Mouse (Mus musculus) megakaryocyte, embryonic 14.5 days (primary cell): ENCODE results near the gene Ppil1. TPM values are rescaled to one million over a fixed set of nuclear protein-coding genes. Genes with fewer than 3 reads are reported as not detected.

ENCODE experiments used
- H3K27me3 ChIP-seq: replicated peaks from 2 replicates; pipeline ENCODE3; 2012; ENCODE audit warnings: inconsistent platforms
- H3K36me3 ChIP-seq: replicated peaks from 2 replicates; pipeline ENCODE3; 2012; ENCODE audit warnings: low read length, inconsistent platforms, mixed read lengths
- H3K4me1 ChIP-seq: 2 replicates; pipeline ENCODE4 v1.6.1; 2012; ENCODE audit warnings: inconsistent platforms
- H3K4me3 ChIP-seq: replicated peaks from 2 replicates; pipeline ENCODE3; 2012; ENCODE audit warnings: moderate library complexity, mild to moderate bottlenecking, inconsistent platforms
- H3K9me3 ChIP-seq: 2 replicates; pipeline ENCODE4 v1.6.1; 2012; ENCODE audit warnings: inconsistent platforms
- FLI1 ChIP-seq: IDR thresholded peaks from 2 replicates; pipeline ENCODE4 v1.6.1; 2012; ENCODE audit warnings: low read length, inconsistent platforms, mixed read lengths
- GATA1 ChIP-seq: IDR thresholded peaks from 3 replicates; pipeline ENCODE4 v1.6.1; 2012; ENCODE audit warnings: mixed read lengths, low read length, inconsistent platforms, borderline replicate concordance
- polyA plus RNA-seq: library from polyadenylated mRNA; stranded (reverse); fragments of >175 nt; gene quantifications from 2 replicates; pipeline ENCODE4 v1.2.3, GENCODE M21; 2012; ENCODE audit warnings: low replicate concordance; ENCODE audit not compliant: insufficient read depth

Ppil1 gene
- polyA plus RNA-seq, 1 experiment = 33.2 TPM

DNA sequence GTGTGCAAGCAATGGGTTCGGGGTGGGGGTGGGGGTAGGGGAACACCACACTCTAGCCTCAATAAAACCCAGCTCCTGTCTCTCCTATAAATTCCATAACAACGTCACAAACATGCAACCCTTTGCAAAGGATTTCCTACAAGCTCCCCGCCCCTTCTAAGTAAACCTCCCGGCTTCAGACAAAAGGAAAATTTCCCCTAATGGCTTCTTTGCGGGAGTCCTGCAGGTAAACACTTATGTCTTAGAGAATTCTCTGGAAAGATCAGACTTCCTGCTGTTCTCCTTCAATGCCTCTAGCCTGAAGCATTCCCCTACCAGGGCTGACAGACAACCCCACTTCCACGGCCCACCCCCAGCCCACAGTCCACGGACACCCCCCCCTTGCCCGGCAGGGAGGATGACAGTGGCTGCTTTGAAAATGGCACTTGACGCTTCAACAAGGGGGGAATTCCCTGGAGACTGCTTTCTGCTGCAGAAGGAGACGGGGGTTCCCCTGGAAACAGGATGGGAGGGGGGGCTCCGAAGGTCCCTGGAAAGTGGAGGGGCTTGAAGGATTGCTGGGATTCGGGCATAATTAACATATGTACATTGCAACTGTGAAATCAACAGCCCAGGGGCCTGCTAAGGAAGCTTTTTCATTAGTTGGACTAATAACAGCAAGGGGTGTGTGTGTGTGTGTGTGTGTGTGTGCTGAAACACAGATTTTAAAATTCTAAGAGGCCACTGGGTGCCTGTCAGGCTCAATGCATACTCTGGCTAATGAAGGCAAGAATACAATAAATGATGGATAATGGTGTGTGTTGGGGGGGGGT lies 50.4 kb downstream of the Ppil1 start:
- Histone ChIP-seq H3K9me3 (peaks cover 7% of the 10 kb centered on the region), H3K4me3 (no peak overlapping the region), H3K36me3 (no peaks in the 10 kb centered on the region), H3K27me3 (peaks cover 71% of the 10 kb centered on the region), H3K4me1 (peaks cover 9% of the 10 kb centered on the region; the same call in 1 of the 2 replicates)
- TF ChIP-seq FLI1 = no peak

DNA sequence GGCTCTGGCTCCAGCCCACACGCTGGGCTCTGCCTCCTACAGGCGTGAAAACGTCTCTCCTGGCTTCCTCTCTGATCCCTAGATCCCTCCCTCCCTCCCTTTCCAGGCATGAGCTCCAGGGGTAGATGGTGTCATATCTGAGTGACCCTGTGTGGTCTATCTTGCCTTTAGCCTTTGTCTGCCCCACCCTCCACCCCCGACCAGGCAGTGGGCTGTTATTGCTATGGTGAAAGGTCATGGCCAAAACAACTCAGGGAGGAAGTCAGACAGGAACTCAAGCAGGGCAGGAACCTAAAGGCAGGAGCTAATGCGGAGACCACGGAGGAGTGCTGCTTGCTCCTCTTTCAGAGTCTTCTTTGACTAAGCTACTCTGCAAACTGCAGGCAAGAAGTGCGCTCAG lies 52.1 kb downstream of the Ppil1 start:
- no peak for TF ChIP-seq GATA1
- no peak for TF ChIP-seq FLI1
- Histone ChIP-seq H3K4me3 (no peak overlapping the region), H3K4me1 (peaks cover 11% of the 10 kb centered on the region; the same call in 1 of the 2 replicates), H3K9me3 (peaks cover 7% of the 10 kb centered on the region), H3K36me3 (no peaks in the 10 kb centered on the region), H3K27me3 (peaks cover 64% of the 10 kb centered on the region)

GRCm38 (mm10) chr17:29210037-29210436 lies 53.9 kb downstream of the Ppil1 start:
- peaks cover 50% of the 10 kb centered on the region for H3K27me3 ChIP-seq

DNA sequence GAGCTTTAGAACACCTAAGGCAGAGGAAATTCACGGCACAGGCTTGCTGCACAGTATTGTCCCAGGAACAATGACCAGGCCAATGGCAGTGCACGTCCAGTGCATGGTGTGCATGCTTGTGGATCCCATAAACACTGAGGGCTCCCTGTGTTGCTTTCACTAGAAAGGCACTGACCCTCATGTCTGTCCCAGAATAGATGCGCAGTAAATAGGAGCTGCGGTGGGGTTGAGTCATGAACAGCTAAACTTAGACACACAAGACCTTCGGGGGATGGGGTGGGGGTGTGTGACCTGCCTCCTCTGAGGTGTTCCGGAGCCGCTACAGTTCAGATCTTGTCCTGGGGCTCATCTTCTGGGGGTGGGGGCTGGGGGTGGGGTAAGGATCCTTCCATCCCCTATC lies 57.9 kb downstream of the Ppil1 start:
- Histone ChIP-seq H3K36me3 (no peaks in the 10 kb centered on the region), H3K4me1 (peaks cover 11% of the 10 kb centered on the region; the same call in 1 of the 2 replicates), H3K9me3 (no peaks in the 10 kb centered on the region), H3K4me3 (peak overlapping the region; percentile 38), H3K27me3 (peaks cover 60% of the 10 kb centered on the region)
- no peak for TF ChIP-seq GATA1
- TF ChIP-seq FLI1 = no peak

More at GRCm38 (mm10) chr17:29210037-29210436, 53.9 kb downstream of the Ppil1 start:
- peaks cover 7% of the 10 kb centered on the region for H3K9me3 ChIP-seq
- peaks cover 16% of the 10 kb centered on the region; the same call in 1 of the 2 replicates for H3K4me1 ChIP-seq
- H3K36me3 ChIP-seq = no peaks in the 10 kb centered on the region
- H3K4me3 ChIP-seq = no peak overlapping the region
- TF ChIP-seq GATA1 (no peak), FLI1 (no peak)

DNA sequence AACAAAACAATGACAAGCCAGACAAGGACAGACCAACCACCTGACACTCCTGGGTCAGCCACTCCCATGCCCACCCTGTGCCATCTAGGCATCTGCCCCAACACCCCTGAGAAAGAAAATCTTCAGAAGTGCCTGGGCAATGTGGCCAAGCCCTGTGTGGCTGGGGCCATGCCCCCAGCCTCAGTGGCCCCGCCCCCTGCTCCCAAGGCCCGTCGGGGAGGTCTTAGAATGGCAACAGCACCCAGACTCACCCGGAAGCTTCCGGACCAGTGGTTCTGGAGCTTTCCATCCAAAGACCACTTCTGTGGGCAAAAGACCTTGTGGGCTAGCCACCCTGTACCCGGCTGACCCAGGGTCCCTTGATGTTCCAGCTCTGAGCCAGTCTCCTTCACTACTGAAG lies 61.4 kb downstream of the Ppil1 start:
- no peak for TF ChIP-seq GATA1
- H3K9me3 ChIP-seq = no peaks in the 10 kb centered on the region
- H3K36me3 ChIP-seq = no peaks in the 10 kb centered on the region
- H3K4me3 ChIP-seq = no peak overlapping the region
- peaks cover 9% of the 10 kb centered on the region; the same call in 1 of the 2 replicates for H3K4me1 ChIP-seq
- peaks cover 52% of the 10 kb centered on the region for H3K27me3 ChIP-seq

Other genes starting within 250 kb of the Ppil1 start
- gene Srsf3, start 231.6 kb downstream of the Ppil1 start, polyA plus RNA-seq = 27.5 and 103 TPM in 2 replicates
- gene Cdkn1a, start 173.2 kb downstream of the Ppil1 start, polyA plus RNA-seq = 228 and 253 TPM in 2 replicates
- 3.4 and 22.3 TPM in 2 replicates for gene Rab44, start 150.0 kb downstream of the Ppil1 start, polyA plus RNA-seq
- gene Cpne5, start 26.0 kb downstream of the Ppil1 start, polyA plus RNA-seq = 13.0 and 15.2 TPM in 2 replicates
- 20.3 and 30.8 TPM in 2 replicates for gene BC004004, start 4.6 kb upstream of the Ppil1 start, polyA plus RNA-seq
- gene Pi16, start 53.5 kb upstream of the Ppil1 start, polyA plus RNA-seq = 1.6 and 4.7 TPM in 2 replicates
- 140 and 280 TPM in 2 replicates for gene Mtch1, start 83.7 kb upstream of the Ppil1 start, polyA plus RNA-seq
- 4.3 and 23.7 TPM in 2 replicates for gene Fgd2, start 96.7 kb upstream of the Ppil1 start, polyA plus RNA-seq
- gene Pim1, start 226.6 kb upstream of the Ppil1 start, polyA plus RNA-seq = 350 and 629 TPM in 2 replicates